Mouse (Mus musculus): ENCODE measurements around the gene Igf1r. TPM values are rescaled to one million over a fixed set of nuclear protein-coding genes. Genes with fewer than 3 reads are reported as not detected.
"Not testable (repeated sequence)": the region's sequence is repeated elsewhere in the genome, so short reads cannot be mapped to it uniquely, and the experiment has no call there.

Igf1r gene
- polyA plus RNA-seq, 1 experiment = 16.9 TPM

- WGBS = 85% methylated on average over 7 of the region's 7 CpGs
- Histone ChIP-seq H3K4me3 (replicated peaks; ENCODE audit: extremely low read depth, low read depth, low read length) (no peak overlapping the region), H3K4me1 (ENCODE audit: control insufficient read depth, insufficient read depth, low read length) (no peaks in the 10 kb centered on the region; the same call in 1 of the 2 replicates)
- TF ChIP-seq CTCF (IDR thresholded peaks at IDR 0.05; ENCODE audit: insufficient read depth, low read length) = no peak
- no peak for TF ChIP-seq POLR2A (IDR thresholded peaks at IDR 0.05; ENCODE audit: borderline replicate concordance, extremely low read depth, low read depth, low read length)
- DNase-seq = no peak
Measured at GRCm38 (mm10) chr7:68279481-68279880, 326.9 kb downstream of the Igf1r start.

DNA sequence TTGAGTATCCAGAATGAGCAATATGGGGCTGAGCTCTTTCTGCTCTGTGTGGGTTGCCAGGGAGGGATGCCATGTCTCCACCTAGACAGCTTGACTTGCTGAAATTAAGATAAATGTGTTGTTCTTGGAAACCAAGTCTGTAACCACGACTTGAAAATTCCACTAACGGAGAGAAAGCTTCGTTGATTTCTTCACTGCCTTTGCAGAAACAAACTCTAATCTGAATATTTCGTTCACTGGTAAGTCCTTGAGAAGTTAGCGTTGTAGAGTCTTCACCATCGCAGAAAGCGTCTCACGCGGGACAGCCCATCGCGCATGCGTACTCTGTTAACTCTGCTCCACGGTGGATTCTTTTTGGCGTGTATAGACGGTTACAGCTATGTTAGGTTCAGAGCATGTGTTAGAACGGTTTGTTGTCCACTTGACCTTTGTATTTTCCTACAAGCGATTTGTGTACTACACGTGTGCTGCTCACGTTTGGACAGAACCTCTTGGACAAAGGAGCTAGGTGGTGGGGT, 327.8 kb downstream of the Igf1r start:
- DNase-seq = no peak
- TF ChIP-seq CTCF (IDR thresholded peaks at IDR 0.05; ENCODE audit: insufficient read depth, low read length) (no peak), POLR2A (IDR thresholded peaks at IDR 0.05; ENCODE audit: borderline replicate concordance, extremely low read depth, low read depth, low read length) (no peak)
- no peaks in the 10 kb centered on the region; the same call in 1 of the 2 replicates for H3K4me1 ChIP-seq (ENCODE audit: control insufficient read depth, insufficient read depth, low read length)
- no peak overlapping the region for H3K4me3 ChIP-seq (replicated peaks; ENCODE audit: extremely low read depth, low read depth, low read length)
- 87% methylated on average over 19 of the region's 19 CpGs for WGBS

DNA sequence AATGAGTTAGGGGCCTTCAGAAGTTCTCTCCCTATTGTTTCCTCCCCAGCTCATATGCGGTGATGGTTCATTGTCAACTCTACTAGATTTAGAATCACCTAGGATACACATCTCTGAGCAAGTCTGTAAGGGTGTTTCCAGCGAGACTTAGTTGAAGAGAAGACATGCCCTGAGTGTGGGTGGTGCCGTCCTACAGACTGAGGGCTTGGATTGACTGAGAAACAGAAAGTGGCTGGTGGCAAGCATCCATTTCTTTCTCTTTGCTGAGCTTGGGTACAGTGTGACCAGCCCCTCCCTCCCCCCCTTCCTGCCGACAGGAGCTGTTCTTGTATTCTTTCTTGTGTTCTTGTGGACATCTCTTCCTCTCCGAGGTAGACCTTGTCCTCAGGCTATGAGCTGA, 328.7 kb downstream of the Igf1r start:
- no peak for DNase-seq
- Histone ChIP-seq H3K4me3 (replicated peaks; ENCODE audit: extremely low read depth, low read depth, low read length) (no peak overlapping the region), H3K4me1 (ENCODE audit: control insufficient read depth, insufficient read depth, low read length) (no peaks in the 10 kb centered on the region)
- WGBS = 50% methylated on average over 5 of the region's 5 CpGs
- TF ChIP-seq POLR2A (IDR thresholded peaks at IDR 0.05; ENCODE audit: borderline replicate concordance, extremely low read depth, low read depth, low read length) (no peak), CTCF (IDR thresholded peaks at IDR 0.05; ENCODE audit: insufficient read depth, low read length) (no peak)

- no peak overlapping the region for H3K4me3 ChIP-seq (replicated peaks; ENCODE audit: extremely low read depth, low read depth, low read length)
- WGBS = 77% methylated on average over 22 of the region's 22 CpGs
- no peaks in the 10 kb centered on the region for H3K4me1 ChIP-seq (ENCODE audit: control insufficient read depth, insufficient read depth, low read length)
- TF ChIP-seq CTCF (IDR thresholded peaks at IDR 0.05; ENCODE audit: insufficient read depth, low read length) = no peak
- no peak for DNase-seq
Measured at GRCm38 (mm10) chr7:68282304-68283132, 329.9 kb downstream of the Igf1r start.

GRCm38 (mm10) chr7:68283133-68283520, 330.5 kb downstream of the Igf1r start:
- H3K4me3 ChIP-seq (replicated peaks; ENCODE audit: extremely low read depth, low read depth, low read length); H3K4me1 ChIP-seq (ENCODE audit: control insufficient read depth, insufficient read depth, low read length); DNase-seq: not testable (repeated sequence)
- WGBS = 77% methylated on average over 4 of the region's 4 CpGs

Other genes with a start within 250 kb of the Igf1r start
- 14.0 and 17.2 TPM in 2 replicates for gene Synm, start 193.1 kb upstream of the Igf1r start, polyA plus RNA-seq (2012; rRNA removed)

Data from lung, adult 2 months (tissue).